Mouse (Mus musculus) MEL (cell line): ENCODE measurements around the gene Osmr.

Experiments used
- CTCF ChIP-seq, 3 experiments: IDR thresholded peaks in 2 of 3; conservative IDR thresholded peaks in 1 of 3; 2 replicates each; pipeline ENCODE4 v1.5.1; 2011 to 2012; ENCODE audit warnings: low read length in 3 of 3, low read depth in 2 of 3, mild to moderate bottlenecking in 2 of 3, improper control_type of control experiment in 1 of 3, inconsistent platforms in 1 of 3, mixed read lengths in 1 of 3, moderate library complexity in 1 of 3; ENCODE audit not compliant: control insufficient read depth in 1 of 3, insufficient read depth in 1 of 3, poor library complexity in 1 of 3, severe bottlenecking in 1 of 3
- E2F4 ChIP-seq: IDR thresholded peaks from 2 replicates; pipeline ENCODE4 v1.6.1; 2011; ENCODE audit warnings: low read depth, low read length, improper control_type of control experiment, borderline replicate concordance
- ETS1 ChIP-seq: IDR thresholded peaks from 2 replicates; pipeline ENCODE4 v1.6.1; 2012; ENCODE audit warnings: low read depth, mild to moderate bottlenecking, inconsistent platforms, low read length, improper control_type of control experiment, moderate library complexity
- GATA1 ChIP-seq: IDR thresholded peaks from 2 replicates; pipeline ENCODE4 v1.6.1; 2011; ENCODE audit warnings: low read depth, low read length, improper control_type of control experiment
- HCFC1 ChIP-seq: IDR thresholded peaks from 2 replicates; pipeline ENCODE4 v1.6.1; 2012; ENCODE audit warnings: low read depth, mild to moderate bottlenecking, inconsistent platforms, low read length, improper control_type of control experiment, moderate library complexity
- KAT2A ChIP-seq: conservative IDR thresholded peaks from 2 replicates; pipeline ENCODE4 v1.6.1; 2012; ENCODE audit warnings: low read depth, low read length, improper control_type of control experiment, inconsistent platforms
- MAFK ChIP-seq: IDR thresholded peaks from 2 replicates; pipeline ENCODE4 v1.6.1; 2011; ENCODE audit warnings: low read depth, mild to moderate bottlenecking, low read length, improper control_type of control experiment, borderline replicate concordance
- MYB ChIP-seq: IDR thresholded peaks from 2 replicates; pipeline ENCODE4 v1.6.1; 2011; ENCODE audit warnings: mild to moderate bottlenecking, low read depth, low read length, improper control_type of control experiment
- POLR2A ChIP-seq, 2 experiments: IDR thresholded peaks; 2 replicates each; pipeline ENCODE4 v1.6.1; 2011 to 2012; ENCODE audit warnings: low read length in 2 of 2, mild to moderate bottlenecking in 2 of 2, control low read depth in 1 of 2, improper control_type of control experiment in 1 of 2, low read depth in 1 of 2, moderate library complexity in 1 of 2; ENCODE audit not compliant: control insufficient read depth in 1 of 2, insufficient read depth in 1 of 2, poor library complexity in 1 of 2
- POLR2AphosphoS2 ChIP-seq: IDR thresholded peaks from 2 replicates; pipeline ENCODE4 v1.6.1; 2011; ENCODE audit warnings: low read length, improper control_type of control experiment
- RCOR1 ChIP-seq: IDR thresholded peaks from 2 replicates; pipeline ENCODE4 v1.6.1; 2012; ENCODE audit warnings: low read depth, mild to moderate bottlenecking, inconsistent platforms, low read length, improper control_type of control experiment
- USF1 ChIP-seq: IDR thresholded peaks from 2 replicates; pipeline ENCODE4 v1.6.1; 2014; ENCODE audit warnings: low read depth, mild to moderate bottlenecking, inconsistent platforms, low read length, improper control_type of control experiment, moderate library complexity

GRCm38 (mm10) chr15:6859781-6860180 lies 15.0 kb downstream of the Osmr start:
- TF ChIP-seq CTCF (IDR thresholded peaks at IDR 0.05 in 2 of 3, conservative IDR thresholded peaks at IDR 0.05 in 1 of 3; ENCODE audit: control insufficient read depth in 1 of 3, insufficient read depth in 1 of 3, low read depth in 2 of 3, low read length in 3 of 3, poor library complexity in 1 of 3, severe bottlenecking in 1 of 3) (no peak), GATA1 (no peak), ETS1 (no peak), HCFC1 (no peak), RCOR1 (no peak), POLR2A (IDR thresholded peaks at IDR 0.05; ENCODE audit: control insufficient read depth in 1 of 2, insufficient read depth in 1 of 2, low read depth in 1 of 2, low read length in 2 of 2, poor library complexity in 1 of 2) (no peak), USF1 (no peak), MAFK (no peak), KAT2A (no peak), MYB (no peak), POLR2AphosphoS2 (no peak), E2F4 (no peak)
